Mouse (Mus musculus) embryo, embryonic 10 days (tissue): Measurements from ENCODE around the gene Kitl.

Experiments used
- DNase-seq: peaks from one replicate; pipeline ENCODE4 v3.0.0-alpha.2; 2015; ENCODE audit warnings: low spot score

Kitl gene

GRCm38 (mm10) chr10:100030385-100030784, 15.0 kb downstream of the Kitl start:
- DNase-seq: no peak

GRCm38 (mm10) chr10:100030980-100031516, 15.6 kb downstream of the Kitl start:
- no peak for DNase-seq

GRCm38 (mm10) chr10:100031631-100032030, 16.2 kb downstream of the Kitl start:
- peak; percentile 59 for DNase-seq

DNA sequence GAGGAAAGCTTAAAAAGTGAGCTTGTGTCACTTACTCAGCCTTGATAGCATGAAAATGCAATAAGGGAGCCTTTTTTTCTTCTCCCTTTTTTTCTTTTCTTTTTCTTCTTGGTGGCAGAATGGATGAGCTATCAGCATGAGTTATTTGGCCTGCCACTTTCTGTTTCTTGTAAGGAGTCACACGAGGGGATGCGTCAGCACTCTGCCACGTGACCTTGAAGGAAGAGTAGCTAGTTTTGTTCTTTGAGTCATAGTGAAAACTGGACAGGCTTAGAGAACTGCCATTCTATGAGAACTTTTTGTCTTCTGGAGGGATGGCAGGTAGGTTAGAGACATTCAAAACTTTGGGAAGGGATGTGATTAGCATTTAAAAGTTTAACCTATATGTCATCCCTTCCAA, 17.1 kb downstream of the Kitl start:
- no peak for DNase-seq

DNA sequence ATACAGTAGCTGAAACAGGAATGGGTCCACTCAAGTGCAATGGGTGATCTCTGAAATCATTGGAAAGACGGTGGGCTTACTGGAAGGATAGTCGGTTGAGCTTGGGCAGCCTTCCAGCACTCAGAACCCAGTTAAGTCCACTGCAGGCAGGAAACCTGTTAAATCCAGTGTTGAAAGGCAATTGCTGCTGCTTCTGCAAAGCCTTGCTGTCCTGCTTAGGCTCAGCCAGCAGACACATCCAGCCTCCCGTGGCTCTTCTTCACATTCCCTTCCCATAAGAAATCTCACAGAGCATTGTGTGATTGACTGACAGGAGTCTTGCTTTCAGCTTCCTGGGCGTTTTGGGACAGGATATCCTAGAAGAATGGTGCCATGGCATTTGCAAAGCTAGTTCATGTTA, 20.6 kb downstream of the Kitl start:
- DNase-seq: no peak

DNA sequence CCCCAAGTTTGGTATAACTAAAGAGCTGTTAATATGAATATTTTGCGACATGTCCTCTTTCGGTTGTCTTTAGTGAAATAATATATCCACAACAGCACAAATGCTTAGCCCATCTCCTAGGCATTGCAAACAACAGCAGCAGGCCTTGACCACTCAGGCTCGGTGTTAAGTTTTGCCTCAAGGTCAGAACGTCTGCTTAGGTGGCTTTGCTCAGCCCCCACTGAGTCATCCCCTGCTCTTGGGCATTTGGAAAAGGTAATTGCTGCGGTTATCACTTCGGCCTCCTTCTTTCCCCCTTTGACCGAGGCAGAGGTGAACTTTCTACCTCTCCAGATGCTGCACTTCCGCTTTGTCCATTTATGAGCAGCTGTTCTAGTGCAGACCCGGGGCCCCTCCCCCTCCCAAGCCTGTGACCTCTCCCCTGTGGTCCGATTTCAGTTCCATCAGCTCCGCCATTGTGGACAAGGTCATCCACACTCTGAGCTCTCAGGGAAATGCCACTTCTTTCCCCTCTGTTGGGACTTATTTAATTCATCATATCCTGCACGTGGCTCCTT, 23.0 kb downstream of the Kitl start:
- DNase-seq: no peak

DNA sequence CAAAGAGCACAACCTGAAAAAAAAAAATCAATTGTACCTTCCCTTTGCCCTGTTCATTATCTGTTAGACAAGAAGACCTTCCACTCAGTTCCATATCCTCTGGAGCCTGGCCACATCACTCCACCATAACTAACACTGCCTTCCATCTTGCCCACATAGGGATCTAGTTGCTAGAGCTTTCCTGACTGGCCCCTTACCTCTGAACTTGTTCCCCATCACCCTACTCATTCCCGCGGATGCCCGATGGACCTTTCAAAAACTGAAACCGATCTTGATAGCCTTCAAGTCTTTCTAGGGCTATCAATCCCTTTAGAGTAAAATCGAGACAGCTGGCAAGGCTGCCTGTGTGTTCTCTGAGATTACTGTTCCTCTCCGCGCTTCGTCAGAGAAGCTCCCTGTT, 23.6 kb downstream of the Kitl start:
- no peak for DNase-seq

DNA sequence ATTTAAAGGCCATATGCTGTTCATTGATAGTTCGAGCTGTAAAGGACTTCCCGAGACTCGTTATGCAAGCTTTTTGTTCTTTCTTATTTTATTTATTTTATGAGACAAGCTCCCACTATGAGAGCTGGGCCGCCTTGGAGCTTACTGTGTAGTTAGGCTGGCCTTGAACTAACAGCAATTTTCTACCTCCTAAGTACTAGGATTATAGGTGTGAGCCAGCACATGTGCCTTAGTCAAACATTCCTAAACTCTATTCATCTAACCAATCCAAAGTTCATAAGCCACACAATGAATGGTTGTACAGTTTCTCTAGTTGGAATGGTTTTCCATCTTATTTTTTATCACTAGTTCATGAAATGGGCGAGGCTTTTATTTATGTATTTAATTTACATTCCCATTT, 28.3 kb downstream of the Kitl start:
- no peak for DNase-seq

DNA sequence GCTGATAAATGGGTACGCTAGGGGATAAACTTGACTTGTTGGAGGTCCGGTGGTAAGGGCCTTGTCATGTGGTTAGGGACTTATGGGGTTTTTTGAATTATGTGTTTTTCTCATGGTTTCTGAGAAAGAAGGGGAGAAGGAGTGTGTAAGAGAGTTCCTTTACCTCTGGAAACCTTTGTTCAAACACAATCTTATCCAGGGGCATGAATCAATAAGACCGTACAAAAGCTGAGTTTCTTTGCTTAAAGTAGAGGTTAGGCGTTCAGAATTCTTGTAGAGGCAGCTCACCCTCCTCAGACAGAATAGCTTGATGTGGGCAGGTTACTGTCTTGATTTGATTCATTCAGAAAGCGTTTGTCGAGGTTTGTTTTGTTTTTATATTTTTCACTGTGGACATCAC, 28.7 kb downstream of the Kitl start:
- no peak for DNase-seq

DNA sequence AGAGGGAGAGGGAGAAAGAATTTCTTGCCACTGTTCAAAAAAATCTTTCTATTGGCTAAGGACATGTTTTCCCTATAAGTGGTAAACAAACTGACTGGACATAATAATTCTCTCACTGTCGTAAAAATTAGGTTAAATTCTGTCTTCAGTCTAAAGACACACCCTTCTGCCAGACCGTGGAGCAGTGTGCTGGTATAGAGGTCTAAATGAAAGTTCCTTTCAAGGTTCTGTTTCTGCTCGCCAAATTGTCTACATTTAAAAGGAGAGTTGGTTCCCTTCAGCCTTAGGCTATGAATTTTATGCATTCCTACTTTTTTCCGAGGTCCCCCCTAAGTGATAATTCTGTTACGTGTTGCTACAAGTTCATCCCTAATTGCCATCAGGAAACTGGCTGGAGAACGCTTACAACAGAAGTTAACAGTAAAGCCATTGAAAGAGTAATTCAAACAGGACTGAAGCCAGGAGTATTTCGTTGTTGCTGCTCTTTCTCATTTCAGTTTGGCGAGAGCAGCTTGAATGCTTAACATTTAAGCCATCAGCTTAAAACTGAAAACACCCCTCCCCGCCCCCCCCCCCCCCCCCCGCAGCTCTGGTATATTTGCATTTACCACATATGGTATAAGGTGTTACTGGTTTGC, 35.8 kb downstream of the Kitl start:
- DNase-seq: peak; percentile 23

DNA sequence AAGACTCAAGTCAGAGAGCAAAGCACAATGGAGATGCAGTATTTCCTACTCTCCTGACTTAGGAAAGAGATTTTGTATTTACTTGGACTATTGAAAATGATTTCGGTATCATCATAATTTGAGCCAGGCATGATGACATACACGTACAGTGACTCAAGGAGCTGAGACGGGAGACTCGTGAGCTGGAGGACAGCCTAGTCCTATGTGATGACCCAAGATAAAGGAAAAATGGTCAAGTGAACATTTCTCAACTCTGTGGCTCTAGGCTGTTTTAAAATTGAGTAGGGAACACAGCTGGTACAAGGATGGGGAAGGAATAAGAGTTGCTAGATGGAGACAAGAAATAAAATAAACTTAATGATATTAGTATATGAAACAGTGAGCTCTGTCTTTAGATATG, 37.0 kb downstream of the Kitl start:
- no peak for DNase-seq

DNA sequence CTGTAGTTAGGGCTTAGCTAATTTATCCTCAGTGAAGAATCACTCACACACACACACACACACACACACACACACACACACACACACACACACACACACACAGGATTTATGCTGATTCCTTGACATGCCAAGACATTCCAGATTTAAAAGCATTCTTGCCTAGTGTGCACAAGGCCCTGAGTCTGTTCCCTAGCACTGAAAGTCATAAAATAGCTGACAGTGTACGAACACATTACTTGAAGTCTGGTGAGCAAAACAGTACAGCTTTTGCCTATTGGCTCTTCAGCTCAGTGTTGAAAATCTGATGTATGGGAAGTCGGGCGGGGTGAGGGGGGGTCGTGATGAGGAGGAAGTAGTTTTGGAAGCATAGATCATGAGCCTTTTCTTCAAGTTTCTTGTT, 37.5 kb downstream of the Kitl start:
- no peak for DNase-seq

- DNase-seq: no peak
These were observed 38.6 kb downstream of the Kitl start for GRCm38 (mm10) chr10:100054006-100054405.

- DNase-seq: no peak
These were observed 39.7 kb downstream of the Kitl start for GRCm38 (mm10) chr10:100055082-100055481.

- no peak for DNase-seq
These were observed 41.7 kb downstream of the Kitl start for GRCm38 (mm10) chr10:100057106-100057623.

GRCm38 (mm10) chr10:100059356-100059755, 43.9 kb downstream of the Kitl start:
- DNase-seq: no peak

DNA sequence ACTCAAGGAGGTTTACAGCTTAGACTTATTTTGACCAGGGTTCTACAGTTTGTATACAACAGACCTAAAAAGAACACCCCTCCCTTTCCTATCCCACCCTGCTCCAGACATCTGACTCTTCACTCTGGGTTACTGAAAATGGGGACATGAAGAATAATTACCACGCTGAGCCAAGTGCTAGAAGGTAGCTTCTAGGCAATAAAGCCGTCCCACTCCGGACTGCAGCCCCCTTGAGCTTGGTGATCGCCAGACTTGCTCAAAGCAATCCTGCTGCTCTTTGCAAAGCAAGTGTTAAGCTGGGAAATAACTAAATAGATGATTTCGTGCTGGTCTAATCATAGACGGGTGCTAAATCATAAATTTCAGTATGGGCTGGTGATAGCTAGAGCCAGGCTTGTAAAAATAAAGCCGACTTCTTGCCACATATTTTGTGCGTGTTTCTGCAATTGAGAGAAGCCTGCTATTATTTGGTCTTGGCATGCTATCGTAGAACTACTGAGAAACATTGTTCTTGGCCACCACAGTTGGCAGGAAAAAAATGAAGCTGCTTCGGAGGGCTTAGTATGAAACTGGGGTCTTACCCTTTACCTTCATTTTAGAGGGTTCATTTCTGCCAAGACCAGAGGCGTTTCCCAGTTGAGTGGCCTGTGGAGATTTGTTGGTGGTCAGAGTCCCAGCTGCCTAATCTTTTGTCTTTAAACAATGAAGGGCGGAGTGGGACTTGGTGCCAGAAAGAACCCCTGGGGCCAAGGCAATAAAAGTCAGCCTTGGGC, 50.3 kb downstream of the Kitl start:
- peak; percentile 23 for DNase-seq

- no peak for DNase-seq
These were observed 50.9 kb downstream of the Kitl start for GRCm38 (mm10) chr10:100066374-100066773.

DNA sequence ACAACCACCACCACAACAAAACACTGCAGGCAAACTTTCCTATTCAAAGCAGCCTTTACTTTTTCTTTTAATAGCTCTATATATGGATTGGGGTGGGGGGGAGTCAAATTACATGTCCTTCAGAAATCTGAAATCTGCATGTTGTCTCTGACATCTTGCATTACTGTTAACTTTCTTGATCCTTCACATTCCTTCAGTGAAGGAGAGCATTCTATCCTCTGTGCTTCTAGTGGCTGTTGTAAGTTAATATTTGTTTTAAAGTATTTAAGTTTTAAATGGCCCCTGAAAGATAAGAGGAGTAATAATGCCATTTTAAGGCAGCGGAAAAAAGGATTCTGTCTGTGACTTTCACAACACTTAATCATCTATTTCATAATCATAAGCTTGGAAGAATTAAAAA, 57.2 kb downstream of the Kitl start:
- no peak for DNase-seq

GRCm38 (mm10) chr10:100073092-100073491, 57.7 kb downstream of the Kitl start:
- DNase-seq: no peak

GRCm38 (mm10) chr10:100101115-100101514, 85.7 kb downstream of the Kitl start:
- DNase-seq: no peak

DNA sequence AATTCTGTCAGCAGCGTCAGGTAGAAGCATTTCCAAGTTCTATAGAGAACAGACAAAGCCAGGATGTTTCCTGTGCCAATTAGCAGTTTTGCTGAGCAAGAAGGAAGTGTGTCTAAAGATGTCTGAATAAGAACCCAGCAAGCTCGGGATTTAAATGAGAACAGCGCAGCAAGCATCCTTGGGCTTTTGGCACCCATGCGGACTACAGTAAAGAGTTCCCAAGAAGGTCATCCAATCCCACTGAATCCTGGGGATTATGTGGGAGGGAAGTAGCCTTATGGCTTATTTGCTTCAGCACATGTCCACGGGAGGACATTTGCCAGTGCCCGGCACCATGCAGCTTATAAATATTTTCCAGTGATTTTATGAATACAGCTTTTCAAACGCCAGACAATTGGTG, 95.8 kb downstream of the Kitl start:
- DNase-seq: no peak

GRCm38 (mm10) chr10:100115570-100115969, 100.1 kb downstream of the Kitl start:
- DNase-seq: no peak
